Mouse (Mus musculus) heart, embryonic 11.5 days (tissue): ENCODE results near the gene Gm973. TPM values are rescaled to one million over a fixed set of nuclear protein-coding genes. Genes with fewer than 3 reads are reported as not detected.

Experiments
- ATAC-seq: fragments of 200-750 bp; cut with Nextera tagmentation; replicated peaks from 2 replicates; pipeline ENCODE4 v1.8.0; 2017; ENCODE audit warnings: moderate library complexity; ENCODE audit not compliant: insufficient number of reproducible peaks, low FRiP score, low TSS enrichment
- H3K27ac ChIP-seq: fragments of 300-500 bp; sonication (generic); 2 replicates; pipeline ENCODE4 v1.5.1; 2014; ENCODE audit warnings: mild to moderate bottlenecking, low read depth, low read length
- H3K27me3 ChIP-seq: fragments of 300-500 bp; sonication (generic); 2 replicates; pipeline ENCODE4 v1.6.1; 2014; ENCODE audit warnings: mild to moderate bottlenecking, low read length, mixed read lengths; ENCODE audit not compliant: control insufficient read depth, insufficient read depth
- H3K36me3 ChIP-seq: fragments of 300-500 bp; sonication (generic); 2 replicates; pipeline ENCODE4 v1.6.1; 2014; ENCODE audit warnings: mild to moderate bottlenecking, low read length, moderate library complexity, mixed read lengths; ENCODE audit not compliant: control insufficient read depth, insufficient read depth
- H3K4me1 ChIP-seq: fragments of 300-500 bp; sonication (generic); 2 replicates; pipeline ENCODE4 v1.6.1; 2014; ENCODE audit warnings: low read length; ENCODE audit not compliant: control insufficient read depth, insufficient read depth
- H3K4me2 ChIP-seq: fragments of 300-500 bp; sonication (generic); 2 replicates; pipeline ENCODE4 v1.6.1; 2014; ENCODE audit warnings: mild to moderate bottlenecking, moderate library complexity
- H3K4me3 ChIP-seq: fragments of 300-500 bp; sonication (generic); 2 replicates; pipeline ENCODE4 v1.5.1; 2014; ENCODE audit warnings: low read depth, low read length
- H3K9ac ChIP-seq: fragments of 300-500 bp; sonication (generic); 2 replicates; pipeline ENCODE4 v1.6.1; 2014; ENCODE audit warnings: mild to moderate bottlenecking, low read depth, low read length, moderate library complexity
- H3K9me3 ChIP-seq: fragments of 300-500 bp; sonication (generic); replicated peaks from 2 replicates; pipeline ENCODE4 v1.6.1; 2016; ENCODE audit warnings: low read length; ENCODE audit not compliant: control insufficient read depth
- WGBS: fragments of 180-500 bp; shearing (Covaris S2); extraction: QIAGEN DNeasy Blood & Tissue Kit; methylation state at CpG from one replicate; pipeline ENCODE4 v1.1.7; 2014; ENCODE audit not compliant: insufficient replicate concordance; 5-methylcytosine and 5-hydroxymethylcytosine counted together
- polyA plus RNA-seq: library from polyadenylated mRNA; unstranded; fragments of >200 nt; fragmentation: Nextera tagmentation; extraction: Ambion mirVana; gene quantifications from 2 replicates; pipeline ENCODE4 v1.2.1, GENCODE M21; 2014

Gm973 gene
- polyA plus RNA-seq, 1 experiment from 2014 or later = 0.17 TPM

- Histone ChIP-seq H3K9me3 (no peaks in the 10 kb centered on the region), H3K4me3 (no peak overlapping the region), H3K27ac (no peak overlapping the region), H3K27me3 (no peaks in the 10 kb centered on the region), H3K36me3 (peaks cover 7% of the 10 kb centered on the region; the same call in 1 of the 2 replicates), H3K4me2 (no peak overlapping the region), H3K4me1 (no peaks in the 10 kb centered on the region), H3K9ac (no peak overlapping the region)
- WGBS = 90% methylated on average over 3 of the region's 3 CpGs
- ATAC-seq = no peak
Measured at GRCm38 (mm10) chr1:59651201-59651819, 135.2 kb downstream of the Gm973 start.

- H3K9me3 ChIP-seq = no peaks in the 10 kb centered on the region
- no peak overlapping the region for H3K4me2 ChIP-seq
- ATAC-seq = no peak
- no peak overlapping the region for H3K4me3 ChIP-seq
- H3K36me3 ChIP-seq = peaks cover 7% of the 10 kb centered on the region; the same call in 1 of the 2 replicates
- no peak overlapping the region for H3K9ac ChIP-seq
- WGBS = 89% methylated on average over 3 of the region's 3 CpGs
- no peak overlapping the region for H3K27ac ChIP-seq
- no peaks in the 10 kb centered on the region for H3K4me1 ChIP-seq
- H3K27me3 ChIP-seq = no peaks in the 10 kb centered on the region
Measured at GRCm38 (mm10) chr1:59653243-59653911, 137.3 kb downstream of the Gm973 start.

GRCm38 (mm10) chr1:59656244-59657171 lies 140.4 kb downstream of the Gm973 start:
- no peaks in the 10 kb centered on the region; the same call in 1 of the 2 replicates for H3K36me3 ChIP-seq
- WGBS = 88% methylated on average over 7 of the region's 7 CpGs
- no peaks in the 10 kb centered on the region for H3K4me1 ChIP-seq
- no peak overlapping the region for H3K4me2 ChIP-seq
- no peaks in the 10 kb centered on the region for H3K27me3 ChIP-seq
- H3K9ac ChIP-seq = no peak overlapping the region
- H3K9me3 ChIP-seq = no peaks in the 10 kb centered on the region
- no peak for ATAC-seq
- no peak overlapping the region for H3K27ac ChIP-seq
- H3K4me3 ChIP-seq = no peak overlapping the region

- no peaks in the 10 kb centered on the region for H3K36me3 ChIP-seq
- H3K27me3 ChIP-seq = no peaks in the 10 kb centered on the region
- no peaks in the 10 kb centered on the region for H3K9me3 ChIP-seq
- no peak overlapping the region for H3K4me3 ChIP-seq
- H3K9ac ChIP-seq = no peak overlapping the region
- H3K4me2 ChIP-seq = no peak overlapping the region
- no peak overlapping the region for H3K27ac ChIP-seq
- no peak for ATAC-seq
- no peaks in the 10 kb centered on the region for H3K4me1 ChIP-seq
- 93% methylated on average over 2 of the region's 3 CpGs for WGBS
Measured at GRCm38 (mm10) chr1:59663456-59664135, 147.5 kb downstream of the Gm973 start.

DNA sequence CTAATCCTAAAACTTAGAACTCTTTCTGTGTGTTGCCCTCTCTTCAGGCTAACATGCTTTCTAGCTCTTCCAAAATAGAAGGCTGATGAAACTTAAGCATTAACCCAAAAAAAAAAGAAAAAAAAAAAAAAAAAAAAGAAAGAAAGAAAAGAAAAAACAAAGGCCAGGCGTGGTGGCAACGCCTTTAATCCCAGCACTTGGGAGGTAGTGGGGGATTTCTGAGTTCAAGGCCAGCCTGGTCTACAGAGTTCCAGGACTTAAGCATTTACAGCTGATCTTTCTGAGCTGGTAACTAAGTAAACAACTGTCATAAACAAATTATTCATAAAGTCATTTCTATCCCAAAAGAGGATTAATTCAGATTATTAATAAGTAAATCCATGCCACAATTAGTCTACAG lies 152.8 kb downstream of the Gm973 start:
- Histone ChIP-seq H3K36me3 (no peaks in the 10 kb centered on the region), H3K4me3 (no peak overlapping the region), H3K4me1 (0 out of 2 replicates have a peak, but pooled peaks cover 2% of the 10 kb centered on the region), H3K4me2 (no peak overlapping the region; the same call in 1 of the 2 replicates), H3K9me3 (no peaks in the 10 kb centered on the region), H3K27me3 (no peaks in the 10 kb centered on the region), H3K27ac (no peak overlapping the region), H3K9ac (no peak overlapping the region)
- no peak for ATAC-seq
- WGBS = 83% methylated on average over 2 of the region's 2 CpGs

DNA sequence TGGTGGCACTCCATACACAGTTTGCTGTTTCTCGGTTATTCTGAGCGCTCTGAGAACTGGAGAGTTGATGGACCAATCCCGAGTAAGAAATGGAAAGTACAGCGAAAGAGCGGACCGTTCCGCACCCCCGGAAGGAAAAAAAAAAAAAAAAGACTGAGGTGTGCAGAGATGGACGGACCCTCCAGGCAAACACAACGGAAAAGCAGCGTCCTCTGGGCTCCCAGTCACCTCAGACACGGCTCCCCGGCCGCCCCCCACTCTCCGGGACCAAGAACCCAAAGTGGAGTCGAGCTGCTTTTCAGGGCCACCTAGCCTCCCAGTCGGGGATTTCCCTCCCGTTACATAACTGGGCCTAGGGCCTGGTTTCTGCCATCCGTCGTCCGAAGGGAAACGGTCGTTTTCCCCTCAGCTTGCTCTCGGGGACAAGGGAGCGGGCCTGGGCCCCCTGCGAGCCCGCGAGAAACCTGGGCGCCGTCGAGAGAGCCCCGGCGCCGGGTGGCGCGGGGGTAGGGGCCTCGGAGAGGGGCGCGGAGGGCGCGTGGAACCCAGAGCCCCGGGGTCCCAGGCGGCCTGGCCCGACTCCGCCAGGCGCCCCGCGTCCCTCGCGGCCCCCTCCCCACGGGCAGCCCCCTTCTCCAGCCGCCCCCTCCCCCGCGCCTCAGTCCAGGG lies 154.0 kb downstream of the Gm973 start:
- Histone ChIP-seq H3K4me3 (peak overlapping the region; percentile 100), H3K27me3 (no peaks in the 10 kb centered on the region), H3K4me2 (peak overlapping the region; percentile 67), H3K36me3 (no peaks in the 10 kb centered on the region), H3K27ac (peak overlapping the region; percentile 97), H3K9ac (peak overlapping the region; percentile 98), H3K4me1 (0 out of 2 replicates have a peak, but pooled peaks cover 2% of the 10 kb centered on the region), H3K9me3 (no peaks in the 10 kb centered on the region)
- under 1% methylated on average over 41 of the region's 54 CpGs for WGBS
- peak; percentile 65 for ATAC-seq

- under 1% methylated on average over 33 of the region's 36 CpGs for WGBS
- Histone ChIP-seq H3K4me1 (0 out of 2 replicates have a peak, but pooled peaks cover 2% of the 10 kb centered on the region), H3K4me3 (peak within 1 kb of the TSS; percentile 100), H3K27me3 (no peaks in the 10 kb centered on the region), H3K4me2 (peak within 1 kb of the TSS; percentile 67), H3K36me3 (no peaks in the 10 kb centered on the region), H3K9me3 (no peaks in the 10 kb centered on the region), H3K27ac (peak within 1 kb of the TSS; percentile 97), H3K9ac (peak within 1 kb of the TSS; percentile 98)
- peak; percentile 85 for ATAC-seq
Measured at GRCm38 (mm10) chr1:59670641-59671168, 154.6 kb downstream of the Gm973 start, which contains the start of gene Sumo1. Gene Sumo1, minus strand, starts transcription at chr1:59670834.
